Mouse (Mus musculus) thymus, postnatal 0 days (tissue): ENCODE measurements around the gene Mast1. TPM values are rescaled to one million over a fixed set of nuclear protein-coding genes. Genes with fewer than 3 reads are reported as not detected.

Experiments used
- DNase-seq: peaks from one replicate; pipeline ENCODE4 v3.0.0-alpha.2; 2015; ENCODE audit warnings: low spot score
- microRNA-seq: library from miRNA; unstranded; fragments of <30 nt; microRNA quantifications from one replicate; pipeline ENCODE4, GENCODE M21; 2016; ENCODE audit warnings: borderline number of aligned reads
- polyA plus RNA-seq: library from polyadenylated mRNA; unstranded; fragments of >200 nt; fragmentation: Nextera tagmentation; extraction: Ambion mirVana; gene quantifications from 2 replicates; pipeline ENCODE4 v1.2.1, GENCODE M21; 2015

Mast1 gene
- polyA plus RNA-seq, 1 experiment from 2014 or later = 0.08 TPM

- no peak for DNase-seq
Measured at GRCm38 (mm10) chr8:84873016-84873415, 64.1 kb downstream of the Mast1 start.

- peak; percentile 46 for DNase-seq
Measured at GRCm38 (mm10) chr8:84872309-84872965, 64.7 kb downstream of the Mast1 start.

DNA sequence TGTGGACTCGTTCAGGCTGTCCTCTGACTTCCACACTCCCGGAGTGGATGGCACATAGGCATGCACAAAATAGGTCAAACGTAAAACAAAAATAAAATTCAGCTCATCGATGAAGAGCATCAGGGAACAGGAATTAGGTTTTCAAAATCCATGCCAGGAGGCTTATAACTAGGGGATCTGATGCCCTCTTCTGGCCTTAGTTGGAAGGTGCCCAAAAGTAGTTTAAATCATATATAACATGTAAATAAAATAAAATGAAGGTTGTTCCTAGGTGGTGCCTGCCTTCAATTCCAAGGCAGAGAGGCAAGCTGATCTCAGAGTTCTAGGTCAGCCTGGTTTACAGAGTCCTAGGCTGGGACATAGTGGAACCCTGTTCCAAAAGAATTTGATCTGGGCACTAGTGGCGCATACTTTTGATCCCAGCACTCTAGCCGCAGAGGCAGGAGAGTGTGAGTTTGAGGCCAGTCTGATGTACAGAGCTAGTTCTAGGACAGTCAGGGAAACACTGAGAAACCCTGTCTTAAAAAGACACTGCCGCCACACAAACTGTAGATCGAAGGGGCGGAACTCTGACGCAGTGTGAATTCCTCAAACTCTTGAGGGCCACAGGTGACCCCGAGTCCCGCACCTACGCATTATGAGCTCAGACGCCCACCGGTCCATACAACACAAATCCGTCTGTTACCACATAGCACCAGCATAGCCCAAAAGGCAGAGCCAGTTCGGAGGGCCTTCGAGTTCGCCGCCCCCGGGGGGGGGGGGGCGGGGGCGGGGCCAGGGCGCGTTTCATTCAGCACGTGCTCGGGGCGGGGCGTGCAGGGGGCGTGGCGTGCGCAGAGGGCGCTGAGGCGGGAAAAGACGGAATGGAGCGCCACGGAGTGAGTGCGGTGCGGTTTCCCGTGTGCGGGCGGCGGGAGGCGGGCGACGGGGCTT lies 65.5 kb downstream of the Mast1 start, which contains the start of gene Syce2:
Gene Syce2, plus strand, starts transcription at position 736 of the 933 bp plus-strand sequence.
- DNase-seq = peak; percentile 84

Small RNA genes lying within 50 kb of the gene (microRNA-seq; reads per million reads assigned to microRNA genes)
- gene Gm24197 = not detected
- 3.3 reads per million for gene Mir7069

Other genes starting within 250 kb of the Mast1 start
- 12.1 TPM in 2 replicates for gene Nacc1, start 249.5 kb downstream of the Mast1 start, polyA plus RNA-seq
- 8.1 and 8.8 TPM in 2 replicates for gene Lyl1, start 235.9 kb downstream of the Mast1 start, polyA plus RNA-seq
- gene G430095P16Rik, start 214.4 kb downstream of the Mast1 start, polyA plus RNA-seq = 2.4 and 3.6 TPM in 2 replicates
- 7.2 and 11.7 TPM in 2 replicates for gene Nfix, start 137.0 kb downstream of the Mast1 start, polyA plus RNA-seq
- 4.0 and 4.4 TPM in 2 replicates for gene Dand5, start 114.5 kb downstream of the Mast1 start, polyA plus RNA-seq
- 56.4 and 57.4 TPM in 2 replicates for gene Gadd45gip1, start 105.8 kb downstream of the Mast1 start, polyA plus RNA-seq
- gene Rad23a, start 96.7 kb downstream of the Mast1 start, polyA plus RNA-seq = 120 and 141 TPM in 2 replicates
- gene Calr, start 90.4 kb downstream of the Mast1 start, polyA plus RNA-seq = 383 and 479 TPM in 2 replicates
- 92.4 and 93.1 TPM in 2 replicates for gene Farsa, start 80.4 kb downstream of the Mast1 start, polyA plus RNA-seq
- gene Syce2, start 65.2 kb downstream of the Mast1 start, polyA plus RNA-seq = 104 and 110 TPM in 2 replicates
- 27.1 and 29.1 TPM in 2 replicates for gene Gcdh, start 43.4 kb downstream of the Mast1 start, polyA plus RNA-seq
- 0.37 and 0.43 TPM in 2 replicates for gene Klf1, start 35.4 kb downstream of the Mast1 start, polyA plus RNA-seq
- 12.8 and 12.9 TPM in 2 replicates for gene Dnase2a, start 28.8 kb downstream of the Mast1 start, polyA plus RNA-seq
- 0.10 and 0.23 TPM in 2 replicates for gene Rtbdn, start 9.6 kb upstream of the Mast1 start, polyA plus RNA-seq
- not detected in 2 replicates for gene Gm49661, start 32.1 kb upstream of the Mast1 start, polyA plus RNA-seq
- gene Prdx2, start 32.2 kb upstream of the Mast1 start, polyA plus RNA-seq = 450 and 476 TPM in 2 replicates
- gene Rnaseh2a, start 32.4 kb upstream of the Mast1 start, polyA plus RNA-seq = 150 TPM in 2 replicates
- 71.2 and 71.6 TPM in 2 replicates for gene Junb, start 41.4 kb upstream of the Mast1 start, polyA plus RNA-seq
- gene Hook2, start 53.2 kb upstream of the Mast1 start, polyA plus RNA-seq = 14.9 and 16.0 TPM in 2 replicates
- gene Best2, start 77.2 kb upstream of the Mast1 start, polyA plus RNA-seq = 0.12 TPM in 1 of 2 replicates, not detected in the other
- 90.7 and 95.8 TPM in 2 replicates for gene Asna1, start 87.9 kb upstream of the Mast1 start, polyA plus RNA-seq
- gene Trir, start 89.5 kb upstream of the Mast1 start, polyA plus RNA-seq = 172 and 191 TPM in 2 replicates
- 27.4 and 29.0 TPM in 2 replicates for gene Tnpo2, start 99.6 kb upstream of the Mast1 start, polyA plus RNA-seq
- 15.0 and 18.0 TPM in 2 replicates for gene Fbxw9, start 122.7 kb upstream of the Mast1 start, polyA plus RNA-seq
- gene Gm5741, start 130.6 kb upstream of the Mast1 start, polyA plus RNA-seq = not detected in 2 replicates
- gene Dhps, start 134.4 kb upstream of the Mast1 start, polyA plus RNA-seq = 78.0 and 80.5 TPM in 2 replicates
- 142 and 149 TPM in 2 replicates for gene Wdr83os, start 143.4 kb upstream of the Mast1 start, polyA plus RNA-seq
- gene Wdr83, start 143.9 kb upstream of the Mast1 start, polyA plus RNA-seq = 53.4 and 54.2 TPM in 2 replicates
- 64.0 and 68.4 TPM in 2 replicates for gene Man2b1, start 145.9 kb upstream of the Mast1 start, polyA plus RNA-seq
- 0.50 and 0.53 TPM in 2 replicates for gene Zfp791, start 185.7 kb upstream of the Mast1 start, polyA plus RNA-seq
- gene Cks1brt, start 214.6 kb upstream of the Mast1 start, polyA plus RNA-seq = 0.05 TPM in 1 of 2 replicates, not detected in the other